Mouse (Mus musculus) G1E (cell line): Measurements from ENCODE around the gene Angptl4.

Source experiments
- CTCF ChIP-seq: IDR thresholded peaks from 2 replicates; pipeline ENCODE4 v1.5.1; 2012; ENCODE audit warnings: low read depth, low read length, inconsistent platforms, mixed read lengths
- GATA1 ChIP-seq: IDR thresholded peaks from 2 replicates; pipeline ENCODE4 v1.6.1; 2012; ENCODE audit warnings: borderline replicate concordance, low read length, inconsistent platforms, mixed read lengths
- GATA2 ChIP-seq: IDR thresholded peaks from 2 replicates; pipeline ENCODE4 v1.6.1; 2012; ENCODE audit warnings: low read depth, low read length, inconsistent platforms, borderline replicate concordance
- TAL1 ChIP-seq: conservative IDR thresholded peaks from 2 replicates; pipeline ENCODE4 v1.6.1; 2012; ENCODE audit warnings: low read depth, low read length, inconsistent platforms, mixed read lengths

GRCm38 (mm10) chr17:33782067-33782466 lies 437 bp upstream of the Angptl4 start:
- TF ChIP-seq CTCF (no peak), TAL1 (no peak), GATA1 (no peak), GATA2 (no peak)
